Mouse (Mus musculus): Measurements from ENCODE around the gene Nhlh2.

Nhlh2 gene

DNA sequence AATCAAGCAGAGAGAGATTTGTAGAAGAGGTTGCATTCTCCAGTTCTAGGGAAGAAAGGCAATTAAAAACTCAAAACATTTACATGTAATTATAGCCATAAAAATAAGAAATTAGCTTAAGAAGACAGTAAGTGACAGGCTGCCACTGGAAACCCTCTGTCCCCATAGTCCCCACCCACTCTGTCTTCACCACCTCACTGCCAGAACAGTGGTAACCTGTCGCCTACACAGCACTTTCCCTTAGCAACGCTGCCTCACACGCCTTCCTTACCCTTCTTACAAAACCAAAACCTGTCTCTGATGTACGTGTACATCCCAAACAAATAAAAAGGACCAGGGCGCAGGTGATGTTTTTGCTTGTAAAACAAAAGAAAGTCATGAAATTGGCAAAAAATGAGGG is 15.8 kb downstream of the Nhlh2 start:
- DNase-seq = no peak

GRCm38 (mm10) chr3:102027880-102028279 is 18.0 kb downstream of the Nhlh2 start:
- peak in 1 of 2 experiments; percentile 31 for DNase-seq

DNA sequence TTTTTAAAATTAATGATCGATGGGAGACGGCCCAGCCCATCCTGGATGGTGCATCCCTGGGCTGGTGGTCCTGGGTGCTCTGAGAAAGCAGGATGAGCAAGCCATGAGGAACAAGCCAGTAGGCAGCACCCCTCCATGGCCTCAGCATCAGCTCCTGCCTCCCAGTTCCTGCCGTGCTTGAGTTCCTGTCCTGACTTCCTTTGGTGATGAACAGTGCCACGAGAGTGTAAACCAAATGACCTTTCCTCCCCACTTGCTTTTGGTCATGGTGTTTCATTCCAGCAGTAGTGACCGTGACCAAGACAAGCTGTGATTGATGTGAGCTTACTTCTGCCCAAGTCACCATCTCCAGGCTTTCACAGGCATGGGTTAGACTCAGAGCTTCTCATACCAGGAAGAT is 27.9 kb downstream of the Nhlh2 start:
- DNase-seq = no peak

- no peak for DNase-seq
Observed at GRCm38 (mm10) chr3:102038608-102039007, 28.7 kb downstream of the Nhlh2 start.

- no peak for DNase-seq
Observed at GRCm38 (mm10) chr3:102041632-102042031, 31.8 kb downstream of the Nhlh2 start.

GRCm38 (mm10) chr3:102045071-102045470 is 35.2 kb downstream of the Nhlh2 start:
- peak; percentile 65 to 75 for DNase-seq

DNA sequence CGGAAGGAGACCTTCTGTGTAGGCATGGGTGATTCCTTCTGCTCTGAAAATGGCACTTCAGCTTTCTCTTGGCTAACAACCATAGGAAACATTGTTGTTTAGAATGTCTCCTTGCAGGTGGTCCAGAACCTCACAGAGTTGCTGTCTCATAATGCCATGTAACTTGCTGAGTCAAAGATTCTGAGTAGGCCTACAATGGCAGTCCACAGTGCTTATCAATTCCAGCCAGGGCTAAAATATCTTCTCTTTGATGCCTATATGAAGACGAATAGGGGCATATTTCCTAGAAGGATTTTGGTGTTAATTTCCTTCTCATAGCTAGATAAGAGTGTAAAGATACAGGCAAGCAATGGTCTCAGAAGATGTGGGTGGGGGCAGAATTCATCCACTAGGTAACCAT is 37.7 kb downstream of the Nhlh2 start:
- no peak for DNase-seq

- peak; percentile 43 to 57 for DNase-seq
Observed at GRCm38 (mm10) chr3:102049207-102050104, 39.6 kb downstream of the Nhlh2 start.

DNA sequence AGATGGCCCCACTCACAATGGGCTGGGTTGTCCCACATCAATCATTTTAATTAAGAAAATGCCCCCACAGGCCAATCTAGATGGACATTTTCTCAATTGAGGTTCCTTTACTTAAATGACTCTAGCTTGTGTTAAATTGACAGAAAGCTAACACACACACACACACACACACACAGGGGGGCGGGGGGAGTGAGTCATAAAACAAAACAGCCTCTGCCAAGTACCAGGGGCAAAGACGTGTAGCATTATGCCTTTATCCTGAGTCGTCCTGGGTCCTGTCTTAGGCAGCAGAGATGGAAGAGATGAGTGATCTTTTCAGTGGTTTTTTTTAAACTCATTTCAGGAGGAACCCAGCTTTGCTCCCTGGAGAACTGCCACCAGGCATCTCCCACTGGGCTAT is 42.2 kb downstream of the Nhlh2 start:
- no peak for DNase-seq

- DNase-seq = no peak
Observed at GRCm38 (mm10) chr3:102053293-102053692, 43.4 kb downstream of the Nhlh2 start.

DNA sequence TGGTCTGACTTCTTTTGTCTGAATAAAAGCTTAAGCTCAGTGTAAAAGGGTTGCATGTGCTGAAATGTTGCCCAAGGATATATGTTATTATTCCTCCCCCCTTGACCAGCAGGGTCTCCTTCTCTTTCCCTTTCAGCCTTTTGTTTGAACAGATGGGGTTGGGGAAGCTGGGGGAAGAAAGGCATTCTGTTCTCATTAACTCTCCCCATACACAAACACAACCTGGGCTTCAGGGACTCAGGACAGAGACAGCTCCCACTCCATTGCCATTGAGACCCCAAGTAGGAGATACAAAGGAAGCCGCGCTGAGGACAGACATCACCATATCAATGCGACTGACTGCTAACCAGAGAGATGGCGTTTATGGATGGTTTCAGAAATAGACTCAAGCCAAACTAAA is 46.0 kb downstream of the Nhlh2 start:
- no peak for DNase-seq

DNA sequence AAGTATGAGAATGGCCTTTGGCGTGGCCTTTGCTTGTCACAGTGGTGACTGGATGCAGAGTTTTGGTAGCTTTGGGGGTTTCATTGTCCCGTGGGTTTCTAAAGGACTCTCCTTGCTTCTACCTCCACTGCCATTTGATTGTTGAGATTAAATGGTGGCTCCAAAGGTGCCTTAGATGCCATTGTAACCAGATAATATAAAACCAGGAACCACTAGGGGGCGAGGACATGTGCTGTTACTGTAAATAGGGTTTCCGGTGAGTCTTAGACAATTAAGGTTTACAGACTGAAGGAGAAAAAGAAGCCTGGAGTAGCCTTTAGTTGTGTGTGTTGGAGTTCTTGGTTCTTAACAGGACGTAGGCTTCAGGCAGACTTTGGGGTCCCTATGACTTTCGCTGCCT is 50.2 kb downstream of the Nhlh2 start:
- DNase-seq = peak in 1 of 2 experiments; percentile 16

DNA sequence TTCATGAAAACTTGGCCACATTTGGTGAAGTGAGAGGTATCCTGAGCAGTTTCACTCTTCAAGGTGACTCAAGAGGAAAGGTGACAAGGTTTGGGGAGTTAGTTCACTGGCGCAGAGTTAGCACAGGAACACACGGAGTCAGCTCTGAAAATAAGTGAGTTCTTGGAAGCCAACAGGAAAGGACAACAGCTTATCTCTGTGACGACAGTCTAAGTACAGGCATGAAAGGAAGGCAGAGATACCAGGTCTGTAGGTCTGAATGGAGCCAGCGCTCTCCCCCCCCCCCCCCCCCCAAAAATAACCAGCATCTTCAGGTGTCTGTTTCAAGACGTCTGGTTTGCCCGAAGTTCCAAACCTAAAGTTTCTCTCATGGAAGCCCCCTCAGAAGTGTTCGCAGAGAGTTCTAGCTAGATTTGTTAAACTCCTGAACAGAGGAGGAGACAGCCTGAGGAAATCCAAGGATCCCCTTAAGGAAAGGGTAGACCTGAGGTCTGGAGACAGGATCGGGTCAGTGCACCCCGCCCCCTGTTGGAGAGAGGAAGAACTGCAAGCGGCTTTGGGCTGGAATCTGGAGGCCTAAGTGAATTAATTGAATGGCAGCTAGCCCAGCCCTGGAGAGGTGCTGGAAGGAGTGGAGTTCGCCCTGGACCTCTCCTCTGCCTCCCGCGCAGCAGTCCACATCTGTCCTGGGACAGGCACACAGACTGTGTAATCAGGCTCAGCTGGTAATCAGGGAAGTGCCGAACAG is 52.2 kb downstream of the Nhlh2 start:
- DNase-seq = peak; percentile 90 to 93

DNA sequence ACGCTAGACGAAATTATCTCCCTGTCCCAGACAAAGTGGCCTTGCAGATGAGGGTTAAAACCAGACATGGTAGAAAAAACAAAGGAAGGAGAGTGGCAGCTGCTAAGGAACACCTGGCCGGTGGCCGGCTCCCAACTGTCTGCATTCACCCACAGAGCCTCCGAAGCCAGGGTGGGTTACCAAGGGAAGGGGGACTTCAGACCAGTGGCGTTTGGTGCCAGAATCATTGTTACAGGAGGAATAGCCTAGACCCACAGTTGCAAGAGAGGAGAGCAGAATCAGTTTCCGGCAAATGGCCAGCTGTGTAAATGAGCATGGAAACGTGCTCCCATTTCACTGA is 52.8 kb downstream of the Nhlh2 start:
- DNase-seq = peak in 1 of 2 experiments; percentile 40

- DNase-seq = no peak
Observed at GRCm38 (mm10) chr3:102063273-102064120, 53.6 kb downstream of the Nhlh2 start.

GRCm38 (mm10) chr3:102064566-102064965 is 54.7 kb downstream of the Nhlh2 start:
- no peak for DNase-seq
